Mouse (Mus musculus) central nervous system, embryonic 18 days (tissue): ENCODE measurements around the gene Exoc3. TPM values are rescaled to one million over a fixed set of nuclear protein-coding genes. Genes with fewer than 3 reads are reported as not detected.

Source experiments
- polyA plus RNA-seq: library from polyadenylated mRNA; depleted of rRNA; stranded (reverse); fragments of >200 nt; gene quantifications from 2 replicates; pipeline ENCODE4 v1.2.3, GENCODE M21; 2012; rRNA removed

Gene Exoc3
- 58.7 and 62.9 TPM in 2 replicates for polyA plus RNA-seq

DNA sequence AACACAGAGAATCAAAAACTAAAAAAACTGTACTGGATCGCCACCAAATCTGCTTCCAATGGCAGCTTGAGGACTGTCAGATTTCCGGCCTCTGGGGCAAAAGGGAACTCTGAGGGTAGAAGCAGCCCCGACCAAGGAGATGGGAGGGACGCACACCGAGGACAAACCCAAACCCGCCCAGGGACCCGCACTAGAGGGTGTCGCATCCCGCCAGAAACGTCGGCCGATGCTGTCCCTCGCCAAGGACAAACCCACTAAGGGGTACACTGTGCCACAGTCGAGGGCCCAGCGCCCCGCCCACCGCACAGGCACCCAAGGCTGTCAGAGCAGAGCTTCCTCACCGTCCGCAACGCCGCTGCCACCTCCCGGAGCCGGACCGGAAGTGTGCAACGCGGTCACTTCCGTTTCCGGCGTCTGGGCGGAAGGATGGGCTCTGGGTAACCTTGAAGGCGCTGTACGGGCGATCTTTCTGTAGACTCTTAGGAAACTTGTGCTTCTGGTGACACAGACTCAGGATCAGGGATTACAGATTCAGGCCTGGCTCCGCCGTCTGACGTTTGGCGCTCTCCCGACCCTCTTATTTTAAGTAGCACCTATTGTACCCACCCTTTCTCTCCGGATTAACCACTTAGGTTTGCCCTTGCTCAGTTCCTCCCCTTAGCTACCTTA, at the start of gene Exoc3:
Gene Exoc3 (minus strand): TSS at position 416 of the 669 bp plus-strand sequence.

DNA sequence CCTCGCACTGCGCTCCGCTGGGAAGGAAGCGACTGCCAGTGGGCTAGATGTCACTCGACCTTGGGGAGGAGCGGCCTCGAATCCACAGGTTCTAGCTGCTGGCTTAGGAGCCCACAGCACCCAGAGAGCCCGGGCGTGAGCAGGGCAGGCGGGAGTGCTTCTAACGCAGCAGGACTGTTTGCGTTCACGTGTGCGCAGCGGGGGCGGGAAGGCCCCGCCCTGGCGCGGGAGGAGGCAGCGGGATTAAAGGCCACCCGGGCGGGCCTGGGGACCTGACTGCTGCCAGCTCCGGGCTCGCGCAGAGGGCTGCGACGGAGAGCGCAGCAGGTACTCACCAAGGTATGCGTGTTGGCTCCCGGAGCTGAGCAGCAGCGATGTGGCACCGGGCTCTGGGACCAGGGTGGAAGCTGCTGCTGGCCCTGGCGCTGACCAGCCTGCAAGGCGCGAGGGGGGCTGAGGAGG, 87.4 kb downstream of the Exoc3 start, which contains the start of gene Slc9a3:
Gene Slc9a3 (plus strand): TSS at position 317 of the 462 bp plus-strand sequence.

Other genes with a start within 250 kb of the Exoc3 start
- gene Zdhhc11, start 244.9 kb downstream of the Exoc3 start, polyA plus RNA-seq = not detected in 2 replicates
- 23.6 and 27.7 TPM in 2 replicates for gene Tppp, start 199.3 kb downstream of the Exoc3 start, polyA plus RNA-seq
- gene Cep72, start 146.4 kb downstream of the Exoc3 start, polyA plus RNA-seq = 7.2 TPM in 2 replicates
- 0.37 and 0.45 TPM in 2 replicates for gene Slc9a3, start 87.3 kb downstream of the Exoc3 start, polyA plus RNA-seq
- 2.3 and 2.5 TPM in 2 replicates for gene Ahrr, start 83.6 kb upstream of the Exoc3 start, polyA plus RNA-seq
- gene Pdcd6, start 108.8 kb upstream of the Exoc3 start, polyA plus RNA-seq = 141 and 148 TPM in 2 replicates
- 150 and 162 TPM in 2 replicates for gene Sdha, start 141.5 kb upstream of the Exoc3 start, polyA plus RNA-seq
- gene Ccdc127, start 141.6 kb upstream of the Exoc3 start, polyA plus RNA-seq = 20.5 and 21.8 TPM in 2 replicates
- gene Lrrc14b, start 155.3 kb upstream of the Exoc3 start, polyA plus RNA-seq = 0.09 and 0.40 TPM in 2 replicates
- gene Zfp72, start 182.1 kb upstream of the Exoc3 start, polyA plus RNA-seq = 3.2 and 3.3 TPM in 2 replicates
- gene Ftl1-ps1, start 191.0 kb upstream of the Exoc3 start, polyA plus RNA-seq = 29.9 and 39.2 TPM in 2 replicates